Mouse (Mus musculus) kidney, postnatal 25 days (tissue): ENCODE results near the gene Rb1.

Source experiments
- DNase-seq, 2 experiments: peaks; one replicate each; pipeline ENCODE4 v3.0.0; 2021; ENCODE audit warnings: mixed read lengths in 2 of 2

Rb1 gene

DNA sequence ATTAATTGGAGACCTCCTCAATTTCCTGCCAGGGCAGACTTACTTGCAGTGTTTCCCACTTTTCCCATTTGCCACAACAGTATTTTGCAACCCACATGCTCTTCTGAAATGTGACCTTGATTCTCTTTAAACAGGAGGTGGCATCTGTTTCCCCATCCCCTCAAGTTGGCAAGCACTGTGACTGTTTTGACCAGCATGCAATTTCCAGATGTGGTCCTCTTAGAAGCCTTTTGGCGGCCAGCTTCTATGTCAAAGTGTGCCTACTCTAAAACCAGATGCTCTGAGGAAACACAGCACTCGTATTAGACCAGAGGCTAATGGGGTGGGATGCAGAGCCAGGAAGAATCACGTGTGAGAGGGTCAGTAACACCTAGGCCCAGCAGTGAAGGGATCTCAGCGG, 67.4 kb downstream of the Rb1 start:
- DNase-seq = no peak

DNA sequence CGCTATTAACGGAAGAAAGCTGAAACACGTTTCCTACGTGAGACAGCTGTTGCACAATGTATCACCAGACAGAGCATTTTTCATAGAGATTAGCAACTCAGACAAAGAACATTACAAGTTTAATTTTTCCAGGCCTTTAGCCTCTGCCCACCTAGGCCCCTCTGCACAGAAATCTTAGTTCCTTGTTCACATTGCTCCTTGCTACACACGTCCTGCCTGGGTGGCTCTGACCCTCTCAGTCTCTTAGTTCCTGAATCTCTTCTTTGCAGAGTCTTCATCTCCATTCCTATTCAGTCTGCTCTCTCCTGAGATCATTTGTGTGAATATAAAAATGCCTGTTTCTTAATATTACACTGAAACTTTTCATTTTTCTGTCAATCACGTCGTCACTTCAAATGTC, 68.3 kb downstream of the Rb1 start:
- no peak for DNase-seq

DNA sequence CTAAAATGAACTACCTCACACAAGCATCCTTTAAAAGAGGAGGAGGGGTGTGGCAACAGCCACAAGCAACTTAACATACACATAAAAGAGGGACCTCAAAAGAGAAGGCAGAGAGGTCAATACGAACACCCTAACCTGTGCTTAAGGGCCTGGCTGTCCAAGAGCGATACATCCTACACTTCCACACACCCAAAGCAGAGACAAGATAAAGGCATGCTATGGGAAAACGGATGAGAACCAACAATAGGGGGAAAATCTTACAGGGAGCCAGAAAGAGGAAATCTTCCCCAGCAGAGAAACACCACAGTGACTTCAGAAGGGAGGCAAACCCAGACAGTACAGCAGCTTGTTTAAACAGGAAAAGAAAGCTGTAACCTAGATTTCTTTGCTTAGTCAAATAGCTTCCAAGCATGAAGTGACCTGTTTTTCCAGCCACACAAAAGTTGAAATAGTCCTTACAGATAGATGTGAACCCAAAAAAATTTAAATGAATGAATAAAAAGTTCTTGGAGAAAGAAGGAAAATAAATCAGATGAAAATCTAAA, 70.1 kb downstream of the Rb1 start:
- no peak for DNase-seq

DNA sequence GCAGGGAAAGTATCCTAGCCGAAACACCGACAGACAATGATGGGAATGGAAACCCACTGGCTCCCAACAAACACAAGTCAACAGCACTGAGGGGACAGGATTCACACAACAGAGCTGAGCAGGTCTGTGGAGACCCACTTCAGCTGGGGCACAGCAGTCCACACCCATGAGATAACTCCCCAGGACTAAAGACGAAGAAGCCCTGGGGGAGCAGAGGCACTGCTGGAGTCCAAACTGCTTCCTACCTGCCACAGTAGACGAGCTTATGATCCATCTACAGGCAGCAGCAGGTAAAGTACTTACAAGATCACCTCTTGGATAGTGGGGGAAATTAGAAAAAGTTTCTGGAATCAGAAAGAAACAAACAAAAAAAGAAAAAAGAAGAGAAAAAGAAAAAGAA, 71.2 kb downstream of the Rb1 start:
- DNase-seq = peak; percentile 25 to 64

DNA sequence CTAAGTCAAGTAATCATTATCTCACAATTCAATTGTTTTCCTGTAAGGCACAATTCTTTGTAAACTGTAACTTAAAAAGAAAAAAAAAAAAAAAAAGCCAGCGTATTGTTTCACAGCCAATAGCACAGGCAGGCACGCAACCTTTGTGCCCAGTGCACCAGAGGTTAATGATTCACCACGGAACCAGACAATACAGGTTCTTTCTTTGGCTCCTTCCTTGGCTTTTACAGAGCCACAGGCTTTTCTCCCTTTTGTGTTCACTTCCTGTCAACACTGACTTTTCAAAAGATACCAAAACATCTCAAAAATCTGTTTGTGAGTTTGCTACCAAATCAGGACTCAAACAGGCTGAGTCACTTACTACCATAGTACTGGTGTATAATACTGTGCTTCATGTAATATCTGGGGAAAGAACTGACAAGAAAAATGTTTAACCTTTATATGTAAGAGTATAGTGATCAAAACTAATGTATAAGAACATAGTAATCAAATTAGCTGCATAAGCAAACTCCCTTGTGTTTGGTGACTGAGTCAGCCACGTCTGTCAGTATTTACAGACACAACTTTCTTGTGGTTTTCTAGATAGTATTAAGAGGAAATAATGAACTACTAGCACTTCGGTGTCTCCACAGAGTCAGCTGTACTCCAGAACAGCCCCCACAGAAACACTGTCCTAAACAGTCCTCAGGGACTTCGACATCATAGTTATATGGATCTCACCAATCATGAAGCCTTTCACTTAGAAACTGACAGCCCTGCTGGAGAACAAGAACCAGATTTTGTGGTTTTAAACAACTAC, 72.0 kb downstream of the Rb1 start:
- DNase-seq = peak; percentile 81 to 90

DNA sequence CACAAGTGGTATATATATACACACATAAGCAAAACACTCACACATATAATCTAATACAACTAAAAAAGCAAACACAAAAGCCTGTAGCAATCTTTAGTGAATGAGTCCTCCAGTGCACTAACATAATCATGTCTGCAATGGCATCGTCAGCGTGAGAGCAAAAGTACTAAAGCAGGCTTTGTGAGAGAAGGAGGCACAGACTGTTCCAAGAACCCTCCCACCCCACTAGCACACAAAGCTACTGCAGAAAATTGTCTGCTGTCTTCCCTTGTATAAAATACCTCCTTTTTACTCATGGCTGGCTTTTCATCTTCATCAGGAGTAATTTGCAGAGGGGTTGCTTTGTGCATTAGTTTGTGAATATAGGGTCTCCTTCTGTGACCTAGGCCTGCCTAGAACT, 73.3 kb downstream of the Rb1 start:
- no peak for DNase-seq

DNA sequence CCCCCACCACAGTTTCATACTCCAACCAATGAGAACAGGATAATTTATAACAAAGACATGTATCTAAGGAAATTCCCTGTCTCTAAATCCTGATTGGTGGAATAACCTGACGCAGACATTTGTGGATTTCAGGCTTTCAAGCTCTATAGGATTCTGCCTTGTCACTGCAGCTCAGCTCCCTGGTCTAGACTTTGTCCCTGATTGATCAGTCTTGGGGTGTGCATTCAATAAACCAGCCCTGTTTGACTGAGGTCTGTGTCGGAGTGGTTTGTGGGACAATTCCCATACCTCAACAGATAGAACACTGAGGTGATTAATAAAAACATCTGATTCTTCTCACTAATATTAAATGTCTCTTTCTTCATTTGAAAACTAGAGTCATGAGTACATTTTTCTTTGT, 75.6 kb downstream of the Rb1 start:
- no peak for DNase-seq

DNA sequence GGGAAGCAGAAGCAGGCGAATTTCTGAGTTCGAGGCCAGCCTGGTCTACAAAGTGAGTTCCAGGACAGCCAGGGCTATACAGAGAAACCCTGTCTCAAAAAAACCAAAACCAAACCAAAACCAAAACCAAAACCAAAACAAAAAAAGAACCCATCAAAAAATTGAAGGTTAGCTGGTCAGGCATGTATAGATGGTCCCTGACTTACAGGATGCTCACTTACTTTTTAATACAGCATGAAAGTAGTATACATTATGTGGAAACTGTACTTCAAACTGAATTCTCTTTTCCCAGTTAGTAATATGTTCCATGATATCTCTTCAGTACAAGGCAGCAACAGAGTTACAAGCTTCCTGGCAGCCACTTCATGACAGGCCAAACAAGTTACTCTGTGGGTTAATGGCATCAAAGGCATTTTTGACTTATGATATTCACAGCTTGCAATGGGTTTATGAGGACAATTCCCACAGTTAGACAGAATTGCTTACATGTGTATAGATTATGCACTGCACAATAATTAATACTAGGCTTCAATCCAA, 81.5 kb downstream of the Rb1 start:
- no peak for DNase-seq

DNA sequence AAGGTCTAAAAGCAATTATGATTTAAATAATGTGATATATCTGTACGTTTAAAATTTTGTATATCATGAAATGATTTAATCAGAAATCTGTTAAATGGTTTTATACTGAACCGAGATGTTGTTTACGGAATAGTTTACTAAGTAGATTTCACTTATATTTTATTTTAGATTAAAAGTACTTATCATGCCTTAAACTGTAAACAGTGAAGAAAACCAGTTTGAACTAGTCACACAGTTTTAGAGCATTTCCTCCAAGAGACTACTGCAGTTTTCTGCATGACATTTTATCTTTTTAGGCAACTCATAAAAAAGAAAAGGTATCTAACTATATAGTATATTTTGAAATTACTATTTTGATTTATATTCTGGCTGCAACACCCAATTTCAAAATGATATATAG, 85.8 kb downstream of the Rb1 start:
- no peak for DNase-seq

DNA sequence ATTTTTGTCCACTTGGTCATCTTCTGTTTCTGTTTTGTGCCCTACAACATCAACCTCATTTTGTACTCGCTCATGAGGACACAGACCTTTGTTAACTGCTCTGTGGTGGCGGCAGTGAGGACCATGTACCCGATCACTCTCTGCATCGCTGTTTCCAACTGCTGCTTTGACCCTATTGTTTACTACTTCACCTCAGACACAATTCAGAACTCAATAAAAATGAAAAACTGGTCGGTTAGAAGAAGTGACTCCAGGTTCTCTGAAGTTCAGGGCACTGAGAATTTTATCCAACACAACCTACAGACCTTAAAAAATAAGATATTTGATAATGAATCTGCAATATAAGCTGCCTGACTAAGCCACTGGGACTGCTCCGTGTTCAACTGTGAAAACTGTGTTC, 86.3 kb downstream of the Rb1 start:
- peak; percentile 28 to 42 for DNase-seq

DNA sequence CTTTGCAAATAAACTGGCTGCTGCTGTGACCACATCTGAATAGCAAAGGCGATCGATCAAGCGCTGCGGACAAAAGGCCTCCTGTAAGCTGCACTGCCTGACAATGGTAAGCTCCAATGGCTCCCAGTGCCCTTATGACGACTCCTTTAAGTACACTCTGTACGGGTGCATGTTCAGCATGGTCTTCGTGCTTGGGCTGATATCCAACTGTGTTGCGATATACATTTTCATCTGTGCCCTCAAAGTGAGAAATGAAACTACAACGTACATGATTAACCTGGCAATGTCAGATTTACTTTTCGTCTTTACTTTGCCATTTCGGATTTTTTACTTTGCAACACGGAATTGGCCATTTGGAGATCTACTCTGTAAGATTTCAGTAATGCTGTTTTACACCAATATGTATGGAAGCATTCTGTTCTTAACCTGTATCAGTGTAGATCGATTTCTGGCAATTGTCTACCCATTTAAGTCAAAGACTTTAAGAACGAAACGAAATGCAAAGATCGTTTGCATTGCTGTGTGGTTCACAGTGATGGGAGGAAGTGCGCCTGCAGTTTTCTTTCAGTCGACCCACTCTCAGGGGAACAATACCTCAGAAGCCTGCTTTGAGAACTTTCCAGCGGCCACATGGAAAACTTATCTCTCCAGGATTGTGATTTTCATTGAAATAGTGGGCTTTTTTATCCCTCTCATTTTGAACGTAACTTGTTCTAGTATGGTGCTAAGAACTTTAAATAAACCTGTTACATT, 86.9 kb downstream of the Rb1 start:
- DNase-seq = peak; percentile 61 to 72

DNA sequence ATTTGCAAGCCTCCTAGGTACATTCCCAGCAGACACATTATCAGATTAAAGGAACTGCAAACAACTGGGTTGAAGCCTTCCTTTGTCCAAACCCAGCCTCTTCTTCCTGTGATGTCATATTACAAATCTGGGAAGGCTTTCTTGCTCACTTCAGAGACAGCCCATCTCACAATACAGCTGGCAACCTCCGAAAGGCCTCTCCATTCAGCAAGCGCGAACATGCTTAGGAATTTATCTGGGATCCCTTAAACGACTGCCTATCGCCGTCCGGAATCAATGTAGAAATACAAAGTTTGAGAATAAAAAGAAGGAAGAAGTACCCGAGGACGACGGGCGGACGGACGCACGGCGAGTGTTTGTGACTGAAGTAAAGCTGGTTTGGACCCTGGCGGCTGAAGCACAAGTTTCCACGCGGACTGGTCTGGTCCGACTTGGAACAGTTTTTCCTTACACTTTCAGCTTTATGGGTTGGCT, 87.7 kb downstream of the Rb1 start, which contains the start of gene Lpar6:
Lpar6 (plus strand) TSS at position 48 of the 474 bp plus-strand sequence.
- DNase-seq = peak; percentile 72 to 73

DNA sequence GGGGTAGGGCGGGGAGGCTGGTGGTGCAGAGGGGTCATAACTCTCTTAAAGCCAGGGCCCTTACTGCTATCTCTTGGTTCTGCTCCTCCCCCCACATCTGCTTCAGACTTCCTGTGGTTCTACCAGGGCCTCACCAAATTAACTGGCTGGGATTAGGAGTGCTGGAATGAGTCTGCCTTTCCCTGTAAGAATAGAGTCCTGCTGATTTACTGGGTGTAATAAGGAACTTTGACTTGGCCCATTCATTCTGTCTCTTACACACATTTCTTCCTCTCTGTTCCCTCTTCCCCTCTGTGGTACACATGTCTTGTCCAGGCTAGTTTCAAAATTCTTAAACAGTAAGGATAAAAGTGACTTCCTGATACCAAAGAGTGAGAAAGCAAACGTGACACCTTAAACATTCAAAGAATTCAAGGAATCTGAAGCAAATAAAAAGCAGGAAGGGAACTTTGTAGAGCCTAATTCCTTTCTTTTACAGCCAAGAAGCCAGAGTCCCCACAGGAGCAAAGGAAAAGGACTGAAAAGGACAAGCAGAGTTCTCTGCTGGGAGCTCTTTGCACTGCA, 91.1 kb downstream of the Rb1 start:
- DNase-seq = no peak

DNA sequence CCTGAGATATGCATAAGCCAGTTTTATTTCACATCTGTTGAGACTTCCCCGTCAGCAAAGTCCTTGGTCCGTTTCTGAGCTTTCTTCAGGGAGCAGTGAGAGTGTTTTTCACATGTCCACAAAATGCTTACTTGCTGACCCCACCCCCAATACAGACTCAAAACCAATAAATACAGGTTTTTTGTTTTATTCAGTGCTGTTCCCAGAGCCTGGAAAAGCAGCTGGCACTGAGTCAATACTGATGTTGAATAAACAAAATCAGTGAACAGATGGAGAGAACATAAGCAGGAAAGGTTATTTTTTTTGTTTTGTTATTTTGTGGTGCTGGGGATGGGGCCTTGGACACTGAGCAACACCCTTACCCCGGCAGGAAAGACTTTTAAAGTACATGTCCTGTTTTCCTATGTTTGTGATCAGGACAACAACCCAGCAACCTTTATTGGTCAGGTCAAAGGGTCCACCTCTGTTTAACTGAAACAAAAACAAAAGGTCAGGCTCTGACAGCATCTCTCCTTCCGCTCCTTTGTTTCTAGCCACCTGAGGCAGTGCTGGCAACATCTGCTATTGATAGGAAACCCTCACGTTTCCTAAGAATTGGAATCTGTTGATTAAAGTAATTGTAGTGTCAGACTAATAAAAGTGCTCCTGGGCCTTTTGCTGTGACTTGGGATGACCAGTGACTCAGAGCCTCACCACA, 94.2 kb downstream of the Rb1 start:
- no peak for DNase-seq

DNA sequence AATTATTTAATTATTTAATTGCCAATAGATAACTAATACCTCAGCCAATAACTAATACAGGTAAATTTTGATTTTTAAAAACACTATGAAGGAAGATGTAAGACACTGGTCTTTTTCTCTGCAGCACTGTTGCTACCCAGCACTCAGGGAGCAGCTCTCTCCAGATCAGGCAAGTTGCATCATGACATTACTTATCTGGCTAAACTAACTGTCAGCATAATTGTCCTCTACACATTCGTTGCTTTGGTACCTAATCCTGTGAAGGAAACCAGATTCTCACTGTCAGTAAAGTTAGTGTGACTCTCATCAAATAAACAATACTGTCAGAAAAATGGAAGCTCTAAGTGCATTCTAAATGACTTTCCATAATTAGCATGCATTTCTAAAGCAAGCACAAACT, 98.8 kb downstream of the Rb1 start:
- DNase-seq = no peak

DNA sequence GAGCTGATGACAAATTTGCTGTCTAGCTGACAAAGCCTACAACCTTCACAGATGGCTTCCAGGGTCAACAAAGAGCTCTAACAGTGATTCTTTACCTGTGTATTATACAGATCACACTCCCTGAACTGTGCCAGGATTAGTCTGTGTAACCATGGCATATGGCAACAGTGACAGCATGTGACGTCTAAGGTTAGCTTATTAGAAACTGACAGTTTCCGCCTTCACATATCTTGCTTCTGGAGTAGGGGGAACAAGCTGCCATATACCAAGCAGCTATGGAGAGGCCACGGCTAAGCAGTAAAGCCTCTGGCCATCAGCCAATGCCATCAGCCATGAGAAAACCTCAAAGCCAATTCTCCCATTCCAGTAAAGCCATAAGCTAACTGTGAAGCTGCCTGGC, 99.3 kb downstream of the Rb1 start:
- no peak for DNase-seq

DNA sequence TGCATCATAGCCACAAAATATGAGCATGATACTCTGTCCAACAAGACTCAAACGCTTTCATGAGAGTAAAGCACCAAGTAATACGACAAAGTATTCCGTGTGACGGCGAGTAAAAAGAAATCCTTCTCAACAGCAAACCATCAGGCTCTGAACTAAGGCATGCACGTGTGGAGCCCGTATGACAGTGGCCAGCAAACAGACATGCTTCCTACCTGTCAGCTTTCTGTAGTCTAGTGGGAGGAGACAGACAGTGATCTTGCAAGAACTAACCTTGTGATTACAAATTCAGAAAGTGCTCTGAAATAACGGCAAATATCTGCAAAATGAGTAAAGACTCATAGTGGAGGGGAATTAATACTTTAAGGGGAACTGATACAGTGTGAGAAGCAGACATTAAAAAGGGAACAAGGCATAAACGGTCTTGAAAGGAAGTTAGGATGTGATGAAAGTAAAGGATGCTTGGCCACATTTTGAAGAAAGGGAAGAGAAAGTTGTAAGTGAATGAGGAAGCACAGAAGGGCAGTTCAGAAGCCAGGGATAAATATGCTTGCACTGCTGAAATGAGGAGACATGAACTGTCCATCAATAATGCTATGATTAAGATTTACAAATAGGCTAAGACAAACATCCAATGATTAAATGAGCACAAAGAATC, 103.2 kb downstream of the Rb1 start:
- no peak for DNase-seq

DNA sequence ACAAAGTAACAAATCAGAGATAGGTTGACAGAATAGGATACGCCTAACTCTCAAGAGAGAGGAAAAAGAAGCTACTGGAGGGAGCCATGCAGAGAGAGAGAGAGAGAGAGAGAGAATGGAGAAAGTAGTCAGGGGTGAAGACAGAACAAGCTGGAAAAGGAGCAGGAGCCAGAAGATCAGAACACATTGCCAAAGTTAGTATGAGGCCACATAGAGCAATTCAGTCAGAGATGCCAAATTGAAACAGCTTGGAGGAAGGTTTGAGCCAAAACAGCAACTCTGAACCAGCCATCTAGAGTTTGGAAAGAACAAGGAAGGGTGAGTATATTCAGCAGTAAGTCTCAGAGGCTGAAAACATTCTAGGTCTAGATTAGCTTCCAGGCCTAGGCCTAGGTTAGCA, 108.6 kb downstream of the Rb1 start:
- DNase-seq = no peak

DNA sequence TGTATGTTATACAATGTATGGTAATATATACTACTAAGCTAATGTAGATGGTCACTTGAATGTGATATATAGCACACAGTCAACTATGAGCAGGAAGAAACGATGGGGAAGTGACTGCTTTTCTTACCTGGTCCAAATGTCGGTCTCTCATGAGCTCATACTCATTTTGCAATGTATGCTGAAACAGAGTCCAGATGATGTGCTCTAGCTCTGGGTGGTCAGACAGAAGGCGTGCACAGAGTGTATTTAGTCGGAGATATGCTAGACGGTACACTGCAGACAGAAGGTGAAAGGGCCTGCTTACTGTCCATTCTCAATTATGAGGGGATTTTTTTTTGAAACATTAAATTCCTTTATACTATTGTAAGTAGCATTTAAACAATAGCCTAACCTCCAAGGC, 114.1 kb downstream of the Rb1 start:
- no peak for DNase-seq

DNA sequence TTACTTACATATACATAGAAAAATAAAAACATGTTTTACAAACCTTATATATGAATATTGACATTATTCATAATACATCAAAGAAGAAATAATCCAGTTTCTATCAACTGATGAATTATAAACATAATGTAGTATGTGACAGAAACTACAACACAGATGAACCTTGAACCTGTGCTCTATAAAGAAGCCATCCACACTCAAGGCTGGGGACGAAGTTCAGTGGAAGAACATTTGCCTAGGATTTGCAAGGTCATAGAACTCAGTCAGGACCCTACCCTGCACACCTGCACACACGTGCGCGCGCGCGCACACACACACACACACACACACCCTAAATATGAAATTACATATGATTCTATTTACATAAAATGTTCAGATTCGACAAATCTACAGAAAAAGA, 115.4 kb downstream of the Rb1 start:
- DNase-seq = no peak

DNA sequence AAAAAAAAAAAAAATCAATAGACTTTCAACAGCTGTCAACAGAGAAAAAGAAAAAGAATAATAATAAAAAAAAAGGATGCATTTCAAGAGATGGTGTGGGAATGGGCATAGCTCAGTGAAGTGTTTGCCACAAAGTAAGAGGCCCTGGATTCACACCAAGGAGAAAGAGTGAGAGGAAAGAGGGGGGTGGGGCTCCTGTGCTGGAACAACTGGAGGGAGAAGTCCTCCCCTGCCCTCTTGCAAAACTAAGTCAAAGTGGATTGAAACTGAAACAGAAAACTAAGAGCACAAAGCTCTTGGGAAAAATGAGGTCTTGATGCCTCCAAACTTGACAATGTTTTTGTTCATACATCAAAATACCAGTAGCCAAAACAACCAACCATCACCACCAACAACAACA, 116.4 kb downstream of the Rb1 start:
- DNase-seq = peak in 1 of 2 experiments; percentile 43

DNA sequence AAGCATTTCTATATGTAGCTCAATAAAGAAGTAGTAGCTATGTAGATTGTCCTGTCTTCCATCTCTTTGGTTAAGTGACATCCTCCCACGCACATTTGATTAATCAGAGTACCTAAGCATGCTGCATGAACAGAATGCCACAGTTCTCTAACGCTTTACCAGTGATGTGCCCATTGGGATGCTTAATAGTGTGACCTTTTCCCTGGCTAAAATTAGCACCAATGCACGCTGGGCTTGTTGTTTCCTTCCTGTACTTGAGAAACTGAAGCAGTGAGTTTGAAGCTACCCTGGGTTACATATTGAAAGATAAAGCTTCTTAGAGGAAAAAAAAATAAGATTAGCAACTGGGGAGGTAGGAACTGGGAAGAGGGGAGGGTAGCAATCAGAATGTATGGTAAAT, 121.6 kb downstream of the Rb1 start:
- DNase-seq = no peak
